Mouse (Mus musculus) heart, postnatal 36 days (tissue): ENCODE results near the gene Lrrc36. TPM values are rescaled to one million over a fixed set of nuclear protein-coding genes. Genes with fewer than 3 reads are reported as not detected.

Experiments
- total RNA-seq, 2 experiments: library from RNA; stranded (reverse); gene quantifications; 2 replicates each; pipeline ENCODE4 v1.2.3; 2021

The Lrrc36 gene
- total RNA-seq, 2 experiments from 2014 or later, result 0.41 to 0.56 TPM

Other genes with a start within 250 kb of the Lrrc36 start
- gene Cbfb, start 242.9 kb upstream of the Lrrc36 start, total RNA-seq, result 10 to 100 TPM; 21.5 to 24.1 TPM
- gene D230025D16Rik, start 188.4 kb upstream of the Lrrc36 start, total RNA-seq, result 10 to 100 TPM; 19.1 to 20.8 TPM
- gene B3gnt9, start 158.4 kb upstream of the Lrrc36 start, total RNA-seq, result 1 to 10 TPM; 4.4 to 5.7 TPM
- gene Tradd, start 149.0 kb upstream of the Lrrc36 start, total RNA-seq, result 1 to 10 TPM; 4.9 to 5.8 TPM
- gene Fbxl8, start 148.9 kb upstream of the Lrrc36 start, total RNA-seq, result 1 to 10 TPM; 2.3 to 3.4 TPM
- 1 to 10 TPM; 1.6 to 2.6 TPM for gene Hsf4, start 143.8 kb upstream of the Lrrc36 start, total RNA-seq
- 10 to 100 TPM; 19.3 to 22.1 TPM for gene Nol3, start 137.4 kb upstream of the Lrrc36 start, total RNA-seq
- gene 4931428F04Rik, start 123.7 kb upstream of the Lrrc36 start, total RNA-seq, result under 1 TPM; 0.70 to 0.97 TPM
- gene Exoc3l, start 117.5 kb upstream of the Lrrc36 start, total RNA-seq, result 1 to 10 TPM; 6.4 to 7.7 TPM
- gene E2f4, start 115.9 kb upstream of the Lrrc36 start, total RNA-seq, result 10 to 100 TPM; 18.9 to 20.0 TPM
- gene Elmo3, start 108.0 kb upstream of the Lrrc36 start, total RNA-seq, result 1 to 10 TPM; 1.2 to 1.3 TPM
- 1 to 10 TPM; 1.2 to 1.3 TPM for gene Lrrc29, start 87.3 kb upstream of the Lrrc36 start, total RNA-seq
- gene Tmem208, start 87.2 kb upstream of the Lrrc36 start, total RNA-seq, result 10 to 100 TPM; 22.1 to 24.0 TPM
- 1 to 10 TPM; 6.5 to 9.6 TPM for gene Fhod1, start 65.6 kb upstream of the Lrrc36 start, total RNA-seq
- under 1 TPM; 0.44 to 0.62 TPM for gene Slc9a5, start 64.7 kb upstream of the Lrrc36 start, total RNA-seq
- not detected for gene Plekhg4, start 40.3 kb upstream of the Lrrc36 start, total RNA-seq
- under 1 TPM; 0.24 to 0.53 TPM for gene Kctd19, start 69 bp upstream of the Lrrc36 start, total RNA-seq
- gene Tppp3, start 58.0 kb downstream of the Lrrc36 start, total RNA-seq, result 10 to 100 TPM; 43.3 to 45.7 TPM
- gene Zdhhc1, start 83.3 kb downstream of the Lrrc36 start, total RNA-seq, result 10 to 100 TPM; 14.5 to 14.9 TPM
- gene Hsd11b2, start 105.2 kb downstream of the Lrrc36 start, total RNA-seq, result not detected
- 10 to 100 TPM; 51.7 to 53.4 TPM for gene Atp6v0d1, start 152.5 kb downstream of the Lrrc36 start, total RNA-seq
- gene Ripor1, start 191.7 kb downstream of the Lrrc36 start, total RNA-seq, result 10 to 100 TPM; 53.0 to 53.8 TPM
- 10 to 100 TPM; 40.0 to 43.0 TPM for gene Ctcf, start 223.0 kb downstream of the Lrrc36 start, total RNA-seq
- gene Agrp, start 223.8 kb downstream of the Lrrc36 start, total RNA-seq, result not detected